In the genomic region with DNA sequence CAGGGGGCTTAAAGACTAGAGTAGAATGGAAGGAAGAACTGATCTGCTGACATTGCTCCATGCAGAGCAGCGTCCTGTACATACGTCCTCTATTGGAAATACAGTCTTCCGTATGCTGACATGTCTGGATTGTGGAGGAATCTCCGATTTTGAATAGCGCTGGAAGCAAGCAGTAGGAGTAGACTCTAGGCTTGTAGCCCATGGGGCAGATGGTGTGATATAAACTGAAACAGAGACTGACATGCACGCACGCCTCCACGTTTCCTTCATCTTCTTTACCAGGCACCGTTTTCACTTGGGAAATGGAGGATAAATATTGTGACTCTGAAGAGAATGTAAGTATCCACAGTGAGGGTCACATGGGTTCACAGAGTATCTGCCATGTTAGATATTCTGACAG, we compare ENCODE assay signal across 18 mouse cellular contexts.
A peak's percentile ranks its signal among the peaks of the same experiment; 100 is the strongest.
DNase-seq lines count a peak whose midpoint lies in the region; ATAC-seq lines count a peak whose summit lies in the region.
"Had no signal": no experiment of that assay in that cellular context is flagged by ENCODE, and none has a peak within 500 bp of the region (broad histone marks: within the 10 kb centered on the region; RNA-seq: fewer than 3 reads in every experiment).

No protein-coding gene starts in this region.

- H3K9me3 ChIP-seq in forebrain, embryonic 14.5 days (replicated peaks; ENCODE audit: control insufficient read depth, low read length): no peaks in the 10 kb centered on the region
- H3K9me3 ChIP-seq in forebrain, embryonic 11.5 days (ENCODE audit: control insufficient read depth, low read length): no peaks in the 10 kb centered on the region
- H3K9me3 ChIP-seq: heart, embryonic 15.5 days; hindbrain, embryonic 12.5 days; lung, embryonic 15.5 days had no signal

- 80% methylated on average over 9 of the region's 9 CpGs for WGBS in forebrain, embryonic 14.5 days
- 95% methylated on average over 9 of the region's 9 CpGs for WGBS in forebrain, embryonic 11.5 days

- peak; percentile 76; the same call in 1 of the 2 replicates for ATAC-seq in forebrain, embryonic 14.5 days
- ATAC-seq in forebrain, embryonic 11.5 days (replicated peaks; ENCODE audit: low FRiP score): no peak

- H3K4me1 ChIP-seq in forebrain, embryonic 14.5 days (ENCODE audit: control insufficient read depth, insufficient read depth, low read length): no peaks in the 10 kb centered on the region
- H3K4me1 ChIP-seq in forebrain, embryonic 11.5 days (replicated peaks; ENCODE audit: control insufficient read depth, insufficient read depth, low read length): no peaks in the 10 kb centered on the region
- H3K4me1 ChIP-seq: hindbrain, embryonic 12.5 days; lung, embryonic 15.5 days had no signal

- intact Hi-C loops in left cerebral cortex, postnatal 14 days (cut with DNase I): no loop called here
- intact Hi-C loops in heart, postnatal 36 days (cut with DNase I): no loop called here

- H3K4me3 ChIP-seq in forebrain, embryonic 14.5 days (ENCODE audit: low read depth, low read length): no peak overlapping the region
- H3K4me3 ChIP-seq in forebrain, embryonic 11.5 days (ENCODE audit: low read depth, low read length): no peak overlapping the region
- H3K4me3 ChIP-seq: heart, embryonic 15.5 days; hindbrain, embryonic 12.5 days; lung, embryonic 15.5 days had no signal

- peaks cover 53% of the 10 kb centered on the region for H3K36me3 ChIP-seq in forebrain, embryonic 14.5 days (ENCODE audit: control insufficient read depth, insufficient read depth, low read length)
- H3K36me3 ChIP-seq in forebrain, embryonic 11.5 days (ENCODE audit: control insufficient read depth, insufficient read depth, low read length): peaks cover 2% of the 10 kb centered on the region; the same call in 1 of the 2 replicates

- DNase-seq in forebrain, embryonic 14.5 days (ENCODE audit: low spot score): peak; percentile 64
- DNase-seq in forebrain, embryonic 11.5 days (ENCODE audit: low spot score): no peak
- DNase-seq in layer of hippocampus, adult 18-20 months (ENCODE audit: low spot score in 2 of 2): peak; percentile 76 to 90
- DNase-seq in left cerebral cortex, postnatal 14 days (ENCODE audit: low spot score in 2 of 2): peak; percentile 74 to 83
- DNase-seq in right cerebral cortex, postnatal 4 days: peak; percentile 19
- DNase-seq in heart, postnatal 36 days: no peak
- DNase-seq in lung, postnatal 4 days: no peak
- DNase-seq in gastrocnemius, adult 18-20 months (ENCODE audit: low spot score): no peak
- DNase-seq: adrenal gland, postnatal 14 days; heart, adult 18-20 months; spleen, adult 18-20 months; thymus, postnatal 25 days had no signal

- H3K27ac ChIP-seq in forebrain, embryonic 14.5 days (ENCODE audit: low read depth, low read length): no peak overlapping the region
- H3K27ac ChIP-seq in forebrain, embryonic 11.5 days (ENCODE audit: low read depth, low read length): no peak overlapping the region
- H3K27ac ChIP-seq: heart, embryonic 15.5 days; hindbrain, embryonic 12.5 days; kidney, postnatal 0 days; lung, embryonic 15.5 days; stomach, postnatal 0 days had no signal

- no peak overlapping the region for H3K9ac ChIP-seq in forebrain, embryonic 14.5 days (ENCODE audit: low read length)
- H3K9ac ChIP-seq in forebrain, embryonic 11.5 days (ENCODE audit: low read length): no peak overlapping the region
- H3K9ac ChIP-seq: heart, embryonic 15.5 days; hindbrain, embryonic 12.5 days; lung, embryonic 15.5 days had no signal

- H3K4me2 ChIP-seq in forebrain, embryonic 14.5 days (ENCODE audit: low read length): no peak overlapping the region
- H3K4me2 ChIP-seq in forebrain, embryonic 11.5 days (ENCODE audit: low read depth, low read length, severe bottlenecking): no peak overlapping the region
- H3K4me2 ChIP-seq: heart, embryonic 15.5 days; hindbrain, embryonic 12.5 days; lung, embryonic 15.5 days had no signal

- H3K27me3 ChIP-seq in forebrain, embryonic 14.5 days (replicated peaks; ENCODE audit: control insufficient read depth, insufficient read depth, low read length): no peaks in the 10 kb centered on the region
- no peaks in the 10 kb centered on the region for H3K27me3 ChIP-seq in forebrain, embryonic 11.5 days (ENCODE audit: control insufficient read depth, insufficient read depth, low read length)
- H3K27me3 ChIP-seq: CH12.LX; heart, embryonic 15.5 days; hindbrain, embryonic 12.5 days; lung, embryonic 15.5 days had no signal

Comparison
In these comparisons a context has a peak if more than half of its experiments do, and no peak if none do; other contexts are left out.
1. DNase-seq: peak in forebrain, embryonic 14.5 days (single experiment), layer of hippocampus, adult 18-20 months (2 of 2), left cerebral cortex, postnatal 14 days (2 of 2) and right cerebral cortex, postnatal 4 days (single experiment); none in forebrain, embryonic 11.5 days (single experiment), heart, postnatal 36 days (0 of 2), lung, postnatal 4 days (0 of 2) and gastrocnemius, adult 18-20 months (single experiment).